Mouse (Mus musculus): ENCODE results near the gene Mus81. TPM values are rescaled to one million over a fixed set of nuclear protein-coding genes. Genes with fewer than 3 reads are reported as not detected.
"Not testable (repeated sequence)": the region's sequence is repeated elsewhere in the genome, so short reads cannot be mapped to it uniquely, and the experiment has no call there.

Gene Mus81
- total RNA-seq, 4 experiments from 2014 or later = 15.8 to 27.3 (median 21.9) TPM

DNA sequence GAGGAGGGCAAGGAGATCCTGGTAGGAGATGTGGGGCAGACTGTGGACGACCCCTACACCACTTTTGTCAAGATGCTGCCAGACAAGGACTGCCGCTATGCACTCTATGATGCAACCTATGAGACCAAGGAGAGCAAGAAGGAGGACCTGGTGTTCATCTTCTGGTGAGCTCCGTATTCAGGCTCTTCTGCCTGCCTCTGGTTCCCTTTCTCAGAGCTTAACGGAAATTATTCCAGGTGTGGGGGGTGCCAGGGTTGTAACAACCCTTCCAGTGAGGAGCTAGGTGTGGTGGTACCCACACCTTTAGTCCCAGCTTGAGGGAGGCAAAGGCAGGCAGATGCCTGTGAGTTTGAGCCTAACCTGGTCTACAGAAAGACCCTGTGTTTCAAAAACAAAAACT, 4.4 kb upstream of the Mus81 start:
- DNase-seq (ENCODE audit: low spot score) = no peak

DNA sequence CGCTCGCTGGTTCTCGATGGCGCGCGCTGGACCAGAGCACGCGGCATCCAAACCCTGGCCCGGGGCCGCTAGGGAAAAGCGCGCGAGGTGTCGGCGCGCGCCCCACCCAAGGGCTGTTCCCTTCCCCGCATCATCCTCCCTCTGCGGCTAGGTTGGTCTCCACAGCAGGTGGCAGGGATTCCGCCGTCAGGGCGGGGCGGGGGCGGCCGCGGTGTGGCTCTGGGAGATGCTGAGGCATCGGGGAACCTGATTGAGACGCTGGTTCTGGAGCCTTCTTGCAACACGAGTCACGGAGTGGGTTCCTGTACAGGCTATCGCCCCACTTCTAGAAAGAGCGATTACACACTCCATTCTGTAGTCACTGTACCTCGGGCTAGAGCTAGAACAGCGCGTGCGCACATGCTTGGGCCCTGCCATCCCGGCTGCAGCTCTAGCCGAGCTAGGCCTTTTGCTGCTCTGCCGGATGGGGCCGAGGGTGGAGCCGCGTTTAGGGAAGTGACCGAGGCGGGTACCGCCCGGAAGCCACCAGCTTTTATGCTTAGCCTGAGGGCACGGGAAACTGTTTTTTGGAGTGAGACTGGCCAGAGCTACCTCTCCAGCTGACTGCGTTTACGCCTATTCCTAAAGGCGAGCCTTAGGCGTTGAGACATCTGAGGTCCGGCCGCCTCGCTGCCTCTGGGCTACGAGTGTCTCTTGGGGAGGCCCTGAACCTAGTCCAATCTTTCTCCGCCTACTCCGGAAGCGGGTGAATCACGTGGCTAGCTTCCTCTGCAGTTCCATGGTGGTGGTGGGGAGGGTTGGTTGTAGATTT, 2.9 kb upstream of the Mus81 start:
- peak; percentile 92 for DNase-seq (ENCODE audit: low spot score)

DNA sequence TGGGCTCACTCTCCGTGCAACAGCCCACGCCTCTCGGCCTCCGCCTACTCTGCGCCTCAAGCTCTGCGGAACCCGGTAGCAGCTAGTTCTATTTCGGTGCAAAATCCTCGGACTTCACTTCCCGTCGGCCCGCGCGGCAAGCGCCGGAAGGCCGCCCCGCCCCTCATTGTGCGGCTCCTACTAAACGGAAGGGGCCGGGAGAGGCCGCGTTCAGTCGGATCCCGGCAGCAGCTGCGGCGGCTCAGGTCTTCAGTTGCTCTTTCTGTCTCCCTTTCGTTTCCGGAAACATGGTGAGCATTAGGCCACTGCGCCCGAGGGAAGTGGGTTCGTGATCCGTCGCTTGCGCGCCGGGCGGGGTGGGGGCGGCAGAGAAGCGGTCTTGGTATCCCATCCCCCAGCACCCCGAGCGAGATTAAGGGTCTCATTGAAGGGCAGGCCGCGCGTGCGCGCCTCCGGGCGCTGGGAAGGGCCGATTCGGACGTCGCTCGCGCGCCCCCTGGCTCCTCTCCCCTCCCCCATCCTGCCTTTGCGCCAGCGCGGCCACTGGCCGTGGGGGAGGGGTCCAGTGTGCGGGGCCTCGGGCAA, 2.2 kb upstream of the Mus81 start, which contains the start of gene Cfl1:
Gene Cfl1 (plus strand): TSS at position 143 of the 585 bp plus-strand sequence.
- DNase-seq (ENCODE audit: low spot score) = peak; percentile 96

DNA sequence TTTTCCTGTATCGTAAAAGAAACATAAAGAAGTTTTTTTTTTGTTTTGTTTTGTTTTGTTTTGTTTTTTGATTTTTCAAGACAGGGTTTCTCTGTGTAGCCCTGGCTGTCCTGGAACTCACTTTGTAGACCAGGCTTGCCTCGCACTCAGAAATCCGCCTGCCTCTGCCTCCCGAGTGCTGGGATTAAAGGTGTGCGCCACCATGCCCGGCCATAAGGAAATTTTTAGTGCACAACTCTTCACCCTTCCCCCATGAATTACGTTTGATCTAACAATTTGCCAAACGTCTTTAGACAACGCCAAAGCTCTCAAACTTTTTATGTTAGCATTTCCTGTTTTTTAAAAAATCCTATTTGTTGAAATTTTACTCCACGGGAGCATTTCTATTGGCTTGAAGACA, 1.5 kb upstream of the Mus81 start:
- DNase-seq (ENCODE audit: low spot score) = not testable (repeated sequence)

DNA sequence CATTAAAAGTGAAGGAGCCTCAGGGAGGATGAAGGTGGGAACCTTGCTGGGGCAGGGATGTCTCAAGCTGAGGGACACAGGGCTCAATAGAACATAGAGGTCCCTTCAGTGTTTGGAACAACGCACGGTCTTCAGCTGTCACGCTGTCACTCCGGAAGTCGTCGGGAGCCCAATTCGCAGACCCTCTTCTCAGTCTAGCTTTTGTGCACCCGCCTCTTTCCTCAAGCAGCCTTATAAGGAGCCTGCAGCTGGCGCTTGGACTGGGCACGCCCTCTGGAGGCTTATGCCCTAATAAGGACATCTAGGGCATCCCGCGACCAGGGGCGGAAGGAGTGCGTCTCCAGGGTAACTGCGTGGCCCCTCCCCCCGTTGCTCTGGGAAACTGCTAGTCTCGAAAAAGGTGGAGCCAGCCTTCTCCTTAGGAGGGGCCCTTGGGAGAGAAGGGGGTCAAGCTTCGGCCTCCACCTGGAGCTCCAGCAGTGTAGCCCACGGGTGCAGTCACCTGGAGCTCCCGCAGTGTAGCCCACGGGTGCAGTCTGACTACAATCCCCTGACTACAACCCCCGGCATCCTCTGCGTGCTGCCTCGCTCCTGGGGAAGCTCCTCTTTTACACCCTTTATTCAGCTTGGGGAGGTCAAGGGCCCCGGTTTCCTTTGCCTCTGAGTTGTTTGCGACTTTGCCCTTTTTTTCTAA, 823 bp upstream of the Mus81 start:
- peak; percentile 97 for DNase-seq (ENCODE audit: low spot score)

DNA sequence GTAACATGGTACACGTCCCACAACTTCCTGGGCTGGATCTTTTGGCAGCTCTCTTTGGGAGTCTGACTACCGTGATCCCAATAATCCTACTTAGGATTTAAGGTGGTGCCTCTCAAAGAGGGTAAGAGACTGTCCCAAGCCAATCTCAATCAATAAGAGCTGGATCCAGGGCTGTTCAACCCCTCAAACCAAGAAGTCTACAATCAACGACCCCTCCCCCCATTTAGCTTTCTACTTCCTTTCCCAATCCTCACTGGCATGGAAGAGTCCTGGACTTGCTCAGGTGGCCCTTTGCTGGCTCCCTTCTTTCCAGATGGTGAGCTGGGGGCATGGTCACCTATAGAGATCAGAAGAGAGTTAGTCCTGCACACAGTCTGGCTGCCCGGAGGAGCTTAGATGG, 1.4 kb downstream of the Mus81 start:
- DNase-seq (ENCODE audit: low spot score) = no peak

DNA sequence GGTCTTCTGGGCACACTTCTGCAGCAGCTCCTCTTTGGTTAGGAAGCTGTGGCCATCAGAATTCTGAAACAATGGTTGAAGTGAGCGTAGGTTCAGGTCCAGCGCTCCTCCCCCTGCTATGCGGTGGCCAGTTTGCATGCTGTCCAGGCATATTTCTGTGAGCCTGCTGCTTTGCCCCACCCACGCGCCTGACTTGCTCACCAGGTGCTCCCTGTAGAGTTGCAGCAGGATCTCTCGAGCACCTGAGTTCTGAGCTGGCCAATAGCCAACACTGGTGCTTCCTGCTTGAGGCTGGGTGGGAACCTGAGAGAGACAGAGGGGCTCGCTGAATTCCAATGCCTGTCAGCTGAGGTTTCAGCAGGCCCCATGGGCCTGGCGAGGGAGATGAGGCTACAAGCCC, 1.9 kb downstream of the Mus81 start:
- DNase-seq (ENCODE audit: low spot score) = no peak

DNA sequence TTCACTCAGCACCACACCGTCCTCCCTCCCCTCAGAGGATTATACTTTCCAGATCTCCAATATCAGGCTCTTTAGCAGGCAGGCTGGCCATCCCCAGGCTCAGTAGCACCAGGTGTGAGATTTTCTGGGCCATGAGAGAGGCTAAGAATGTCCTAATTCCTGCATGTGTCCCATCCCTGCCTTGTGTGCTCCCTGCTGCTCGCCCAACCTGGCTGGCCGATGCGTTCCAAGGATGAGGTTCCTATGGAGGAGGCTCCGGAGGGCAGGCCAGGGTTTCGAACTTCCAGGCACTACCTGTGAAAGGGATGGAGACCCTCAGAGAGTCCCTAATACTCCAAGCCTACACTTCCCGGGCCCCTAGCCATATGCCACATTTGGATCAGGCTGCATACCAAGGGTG, 2.4 kb downstream of the Mus81 start:
- no peak for DNase-seq (ENCODE audit: low spot score)

DNA sequence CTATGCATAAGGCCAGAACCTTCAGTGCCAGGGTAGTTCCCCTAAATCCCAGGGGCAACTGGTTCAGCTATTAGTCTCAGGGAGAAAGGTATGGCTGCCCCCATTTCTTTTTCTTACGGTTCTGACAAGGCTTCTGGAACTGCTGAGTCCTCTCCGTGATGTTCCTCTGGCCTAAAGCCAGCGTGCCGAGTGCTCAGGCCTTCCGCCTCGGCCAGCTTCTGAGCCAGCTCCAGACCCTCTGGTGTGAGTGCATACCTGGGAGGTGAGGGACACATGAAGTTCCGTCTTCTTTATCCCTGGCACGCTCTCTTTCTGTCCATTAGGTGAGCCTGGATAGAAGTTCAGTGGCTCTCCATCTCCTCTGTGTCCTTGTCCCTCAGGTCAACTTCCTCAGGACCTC, 2.8 kb downstream of the Mus81 start:
- no peak for DNase-seq (ENCODE audit: low spot score)

DNA sequence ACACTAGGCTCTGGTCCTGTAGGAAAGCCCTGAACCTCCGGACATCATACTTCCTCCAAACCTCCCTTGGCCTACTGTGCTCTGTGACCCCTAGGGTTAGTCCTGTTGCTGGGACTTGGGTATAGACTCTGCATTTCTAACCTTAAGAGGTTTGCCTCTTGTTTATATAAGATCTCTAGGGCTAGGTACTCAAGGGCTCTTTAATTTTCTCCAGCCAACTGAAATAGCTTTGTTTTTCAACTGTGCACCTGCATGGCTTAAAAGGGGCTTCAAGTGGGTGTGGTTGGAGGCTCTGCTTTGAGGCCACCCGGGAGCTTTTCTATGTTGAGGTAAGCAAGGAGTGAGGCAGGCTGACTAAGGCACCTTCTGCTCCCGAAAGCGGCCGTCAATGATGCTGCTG, 3.7 kb downstream of the Mus81 start:
- no peak for DNase-seq (ENCODE audit: low spot score)

DNA sequence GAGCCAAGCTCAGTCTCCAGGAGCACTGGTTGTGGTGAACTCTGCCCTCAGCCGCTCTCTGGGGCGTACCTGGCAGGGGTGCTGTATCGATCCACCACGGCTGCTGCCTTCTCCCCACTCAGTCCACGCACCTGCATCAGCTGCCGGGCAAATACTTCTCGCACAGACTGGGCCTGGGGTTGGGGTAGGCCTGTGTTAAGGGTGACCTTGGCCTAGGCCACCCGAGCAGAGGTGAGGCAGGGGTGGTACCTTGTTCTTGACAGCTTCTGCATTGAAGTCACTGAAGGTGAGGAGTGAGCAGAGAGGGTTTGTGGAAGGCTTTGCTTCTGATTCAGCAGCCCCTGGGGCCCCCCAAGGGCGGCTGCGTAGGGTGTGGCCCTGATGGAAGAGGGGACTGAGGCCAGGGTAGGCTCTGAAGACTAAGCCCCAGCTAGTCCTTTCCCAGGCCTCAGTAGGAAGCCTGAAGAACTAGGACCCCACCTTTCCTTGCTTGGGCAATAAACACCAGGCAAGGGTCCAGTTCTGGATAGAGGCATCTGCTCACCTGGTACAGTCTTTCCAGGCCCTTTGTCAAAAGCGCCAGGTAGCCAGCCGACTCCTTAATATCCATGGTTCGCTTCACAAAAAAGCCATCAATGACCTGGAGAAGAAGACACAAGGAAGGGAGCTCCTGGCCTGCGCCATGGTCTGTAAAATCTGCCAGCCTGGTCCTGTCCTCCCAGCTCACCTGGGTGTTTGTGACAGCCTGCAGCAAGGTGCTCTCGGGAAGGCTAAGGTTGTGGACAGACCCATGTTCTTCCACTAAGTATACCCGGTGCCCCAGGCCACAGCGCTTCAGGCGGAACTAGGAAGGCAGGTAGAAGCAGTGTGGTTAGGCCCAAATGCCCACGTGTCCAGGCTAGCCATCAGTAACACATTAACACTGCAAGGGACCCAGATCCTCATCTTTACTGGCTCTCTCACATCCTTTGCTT, 4.5 kb downstream of the Mus81 start:
- DNase-seq (ENCODE audit: low spot score) = no peak

DNA sequence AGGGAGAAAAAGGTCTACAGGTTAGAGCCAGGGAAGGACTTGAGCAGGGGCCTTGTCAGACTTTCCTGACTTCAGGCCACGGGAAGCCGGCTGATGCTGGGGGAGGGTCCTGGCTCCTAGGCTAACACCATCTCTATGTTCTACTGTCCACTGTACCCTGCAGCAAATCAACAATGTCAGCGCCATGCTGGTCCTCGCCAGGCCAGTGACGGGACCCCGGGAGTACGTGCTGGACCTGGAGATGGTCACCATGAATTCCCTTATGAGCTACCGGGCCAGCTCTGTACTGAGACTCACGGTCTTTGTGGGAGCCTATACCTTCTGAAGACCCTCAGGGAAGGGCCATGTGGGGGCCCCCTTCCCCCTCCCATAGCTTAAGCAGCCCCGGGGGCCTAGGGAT, 6.8 kb downstream of the Mus81 start:
- no peak for DNase-seq (ENCODE audit: low spot score)

DNA sequence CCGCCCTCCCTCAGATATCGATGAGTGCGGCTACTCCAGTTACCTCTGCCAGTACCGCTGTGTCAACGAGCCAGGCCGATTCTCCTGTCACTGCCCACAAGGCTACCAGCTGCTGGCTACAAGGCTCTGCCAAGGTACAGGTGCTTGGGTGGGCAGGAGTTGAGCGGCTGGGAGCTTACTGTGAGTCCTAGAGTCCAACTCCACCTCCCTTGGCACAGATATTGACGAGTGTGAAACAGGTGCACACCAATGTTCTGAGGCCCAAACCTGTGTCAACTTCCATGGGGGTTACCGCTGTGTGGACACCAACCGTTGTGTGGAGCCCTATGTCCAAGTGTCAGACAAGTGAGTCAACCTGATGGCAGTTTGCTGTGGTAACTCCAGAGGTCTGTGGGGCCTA, 8.2 kb downstream of the Mus81 start:
- DNase-seq (ENCODE audit: low spot score) = no peak

DNA sequence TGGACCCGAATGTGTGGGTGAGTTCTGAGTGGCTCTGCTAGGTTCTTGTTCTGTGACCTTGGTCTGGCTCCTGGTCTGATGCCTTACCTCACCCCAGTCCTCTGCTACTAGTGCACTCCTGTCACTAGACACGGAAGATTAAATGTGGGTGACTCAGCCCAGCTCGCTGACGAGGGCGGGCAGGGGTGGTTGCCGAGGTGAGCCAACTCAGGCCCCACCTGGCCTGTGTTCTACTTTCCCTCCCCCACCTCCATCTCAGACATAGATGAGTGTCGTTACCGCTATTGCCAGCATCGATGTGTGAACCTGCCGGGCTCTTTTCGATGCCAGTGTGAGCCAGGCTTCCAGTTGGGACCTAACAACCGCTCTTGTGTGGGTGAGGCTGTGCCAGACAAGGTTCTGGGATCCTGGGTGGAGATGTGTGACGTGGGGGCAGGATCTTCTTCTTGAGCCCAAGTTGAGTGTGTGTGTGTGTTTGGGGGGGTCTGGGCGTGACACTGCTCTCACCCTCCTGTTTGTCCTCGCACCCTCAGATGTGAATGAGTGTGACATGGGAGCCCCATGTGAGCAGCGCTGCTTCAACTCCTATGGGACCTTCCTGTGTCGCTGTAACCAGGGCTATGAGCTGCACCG, 10.4 kb downstream of the Mus81 start:
- DNase-seq (ENCODE audit: low spot score) = no peak

DNA sequence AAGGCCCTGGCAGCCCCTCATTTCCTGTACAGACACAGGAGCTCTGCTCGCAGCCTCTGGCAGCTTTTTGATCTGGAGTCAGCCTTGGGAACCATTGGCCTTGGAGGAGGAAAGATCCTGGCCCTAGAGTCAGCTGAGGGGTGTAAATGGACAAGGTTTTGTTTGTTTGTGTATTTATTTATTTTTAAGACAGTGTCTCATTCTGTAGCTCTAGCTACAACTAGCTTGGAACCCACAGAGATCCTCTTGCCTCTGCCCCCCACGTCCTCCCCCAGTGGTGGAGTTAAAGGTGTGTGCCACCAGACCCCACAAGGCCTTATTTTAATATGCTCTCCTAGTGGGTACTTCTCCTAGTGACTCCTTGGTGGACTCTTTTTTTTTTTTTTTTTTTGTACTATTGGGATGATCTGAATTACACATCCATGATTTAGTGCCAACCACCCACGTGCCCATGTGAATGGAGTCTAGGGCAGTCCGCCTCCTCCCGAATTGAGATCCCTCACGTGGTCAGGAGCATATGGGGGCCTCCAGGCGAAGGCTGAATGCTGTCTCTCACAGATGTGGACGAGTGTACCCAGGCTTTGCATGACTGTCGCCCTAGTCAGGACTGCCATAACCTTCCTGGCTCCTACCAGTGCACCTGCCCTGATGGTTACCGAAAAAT, 11.1 kb downstream of the Mus81 start:
- no peak for DNase-seq (ENCODE audit: low spot score)

DNA sequence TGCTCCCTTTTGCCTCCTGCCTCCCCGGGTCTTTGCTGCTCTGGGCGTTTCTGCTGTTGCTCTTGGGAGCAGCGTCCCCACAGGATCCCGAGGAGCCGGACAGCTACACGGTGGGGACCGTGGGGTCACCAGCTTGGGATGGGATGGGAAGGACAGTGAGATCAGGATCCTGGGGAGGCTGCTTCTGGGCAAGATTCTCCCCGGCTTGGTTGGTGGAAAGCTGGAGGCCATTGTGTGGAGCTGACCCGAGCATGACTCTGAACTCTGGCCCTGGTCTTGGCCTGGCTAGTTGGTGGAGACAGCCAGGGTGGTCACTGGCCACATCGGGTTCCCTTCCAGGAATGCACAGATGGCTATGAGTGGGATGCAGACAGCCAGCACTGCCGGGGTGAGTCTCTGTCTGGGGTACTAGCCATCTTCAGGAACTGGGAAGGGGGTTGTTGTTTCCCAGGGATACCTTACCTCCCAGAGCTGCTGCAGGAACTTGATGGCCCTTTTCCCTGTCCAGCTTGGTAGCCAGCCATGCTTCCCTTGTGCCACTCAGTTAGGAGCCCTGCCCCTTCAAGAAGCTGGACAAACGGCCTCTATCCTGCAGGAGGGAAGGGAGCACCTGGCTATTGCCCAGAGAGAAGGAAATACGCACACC, 13.0 kb downstream of the Mus81 start:
- DNase-seq (ENCODE audit: low spot score) = no peak

DNA sequence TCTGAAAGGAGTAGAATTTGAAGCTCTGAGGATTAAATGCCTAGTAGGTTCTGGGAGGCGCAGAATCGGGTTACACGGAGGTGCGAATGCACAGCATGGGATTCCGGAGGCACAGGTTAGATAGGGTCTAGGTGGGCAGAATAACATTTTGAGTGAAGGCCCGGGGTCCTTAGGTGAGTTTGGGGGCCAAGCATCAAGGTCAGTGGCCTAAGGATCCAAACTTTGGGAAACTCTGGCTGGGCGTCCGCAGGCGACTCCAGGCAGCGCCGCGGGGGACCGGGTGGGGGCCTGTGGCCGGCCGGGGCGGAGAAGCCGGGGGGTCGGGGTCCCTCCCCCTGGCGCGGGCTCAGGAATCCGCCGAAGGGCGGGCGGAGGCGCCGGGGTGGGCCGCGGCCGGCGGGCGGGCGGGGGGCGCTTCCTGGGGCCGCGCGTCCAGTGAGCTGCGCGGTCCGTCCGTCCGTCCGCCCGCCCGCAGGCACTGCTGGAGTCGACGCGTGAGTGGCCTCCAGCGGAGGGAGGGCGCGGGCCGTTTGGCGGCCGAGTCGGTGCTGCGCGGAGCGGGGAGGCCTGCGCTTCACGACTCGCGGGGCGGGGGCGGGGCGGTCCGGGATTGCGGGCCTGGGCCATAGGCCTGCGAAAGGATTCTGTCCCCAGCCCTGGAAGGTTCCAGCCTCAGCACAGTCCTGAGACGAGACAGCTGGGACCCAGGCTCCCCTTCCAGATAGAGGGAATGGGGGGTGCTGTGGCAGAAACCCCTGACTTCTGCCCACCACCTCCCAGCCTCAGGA, 13.7 kb downstream of the Mus81 start:
- no peak for DNase-seq (ENCODE audit: low spot score)

DNA sequence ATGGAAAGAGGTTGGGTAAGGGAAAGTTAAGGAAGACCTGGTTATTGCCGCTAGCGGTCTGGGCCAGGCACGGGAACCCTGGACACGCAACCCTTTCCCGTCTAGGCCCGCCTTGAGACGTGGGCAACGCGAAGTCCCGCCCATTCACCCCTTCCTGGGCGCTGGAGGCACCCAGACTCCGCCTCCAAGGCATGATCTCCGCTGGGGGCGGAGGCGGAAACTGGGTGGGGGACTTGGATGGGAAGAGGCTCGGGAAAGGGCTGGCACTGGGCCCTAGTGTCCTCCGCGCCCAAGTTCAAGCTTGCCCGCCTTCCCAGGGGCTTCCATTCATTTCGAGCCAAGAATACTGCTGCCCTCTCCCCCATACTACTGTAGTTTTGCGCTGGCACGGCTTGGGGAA, 14.5 kb downstream of the Mus81 start, which contains the start of gene Efemp2:
Gene Efemp2 (plus strand): TSS at position 235 of the 400 bp plus-strand sequence.
- DNase-seq (ENCODE audit: low spot score) = peak; percentile 85

DNA sequence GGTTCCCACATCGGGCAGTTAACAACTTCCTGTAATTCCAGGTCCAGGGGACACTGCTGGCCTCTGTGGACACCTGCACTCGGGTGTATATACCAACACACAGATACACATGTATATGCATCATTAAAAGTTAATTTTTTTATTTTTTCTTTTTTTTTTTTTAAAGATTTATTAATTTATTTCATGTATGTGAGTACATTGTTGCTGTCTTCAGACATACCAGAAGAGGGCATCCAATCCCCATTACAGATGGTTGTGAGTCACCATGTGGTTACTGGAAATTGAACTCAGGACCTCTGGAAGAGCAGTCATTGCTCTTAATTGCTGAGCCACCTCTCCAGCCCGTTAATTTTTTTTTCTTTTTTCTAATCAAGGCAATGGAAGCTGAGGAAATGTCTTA, 15.3 kb downstream of the Mus81 start:
- DNase-seq (ENCODE audit: low spot score) = no peak

Data from heart, adult 8-10 months (tissue).